ENCODE assay signal across 8 mouse cellular contexts in genomic region chr10:62338176-62338575, GRCm38 (mm10). TPM values are rescaled to one million over a fixed set of nuclear protein-coding genes. Genes with fewer than 3 reads are reported as not detected.
DNase-seq lines count a peak whose midpoint lies in the region; ATAC-seq and TF ChIP-seq lines count a peak whose summit lies in the region.

No protein-coding gene starts in this region.

- H3K4me1 ChIP-seq in heart, embryonic 11.5 days (ENCODE audit: control insufficient read depth, insufficient read depth, low read length), result peaks cover 53% of the 10 kb centered on the region
- peaks cover 22% of the 10 kb centered on the region for H3K4me1 ChIP-seq in brown adipose tissue, adult 24 weeks (ENCODE audit: control insufficient read depth, insufficient read depth, insufficient read length, low read length)
- peaks cover 57% of the 10 kb centered on the region for H3K4me1 ChIP-seq in limb, embryonic 13.5 days
- H3K4me1 ChIP-seq in lung, adult 2 months (ENCODE audit: control insufficient read depth, insufficient read depth, low read length), result peaks cover 17% of the 10 kb centered on the region

- peak overlapping the region; percentile 94 for H3K9ac ChIP-seq in heart, embryonic 11.5 days (ENCODE audit: low read depth, low read length)
- peak overlapping the region; percentile 31 for H3K9ac ChIP-seq in limb, embryonic 13.5 days

- DNase-seq in heart, postnatal 14 days, result no peak
- peak; percentile 30 for DNase-seq in 3134 (ENCODE audit: extremely low read depth, insufficient read length, low spot score)
- no peak for DNase-seq in embryo, embryonic 9.5 days (ENCODE audit: extremely low spot score)
- DNase-seq in lung, adult 2 months, result no peak

- WGBS in heart, embryonic 11.5 days (ENCODE audit: insufficient replicate concordance), result 25% methylated on average over 9 of the region's 9 CpGs
- WGBS in limb, embryonic 13.5 days, result 31% methylated on average over 9 of the region's 9 CpGs
- 50% methylated on average over 9 of the region's 9 CpGs for WGBS in lung, adult 2 months

- H3K27ac ChIP-seq in heart, embryonic 11.5 days (ENCODE audit: low read depth, low read length), result peak overlapping the region; percentile 97
- H3K27ac ChIP-seq in brown adipose tissue, adult 24 weeks (replicated peaks; ENCODE audit: low read depth, low read length), result peak overlapping the region; percentile 82
- peak overlapping the region; percentile 44; the same call in 1 of the 2 replicates for H3K27ac ChIP-seq in limb, embryonic 13.5 days

- no peak for TF ChIP-seq POLR2A in lung, adult 2 months (IDR thresholded peaks at IDR 0.05; ENCODE audit: borderline replicate concordance, extremely low read depth, low read depth, low read length)

- ATAC-seq in heart, embryonic 11.5 days (replicated peaks; ENCODE audit: insufficient number of reproducible peaks, low FRiP score, low TSS enrichment), result no peak
- no peak for ATAC-seq in limb, embryonic 13.5 days (ENCODE audit: low FRiP score, low read depth)
- ATAC-seq in granulocyte monocyte progenitor cell, adult 5-6 weeks (replicated peaks; ENCODE audit: poor library complexity, severe bottlenecking), result no peak

- H3K4me2 ChIP-seq in heart, embryonic 11.5 days, result peak overlapping the region; percentile 90
- H3K4me2 ChIP-seq in limb, embryonic 13.5 days (replicated peaks), result peak overlapping the region; percentile 89

- no peaks in the 10 kb centered on the region for H3K9me3 ChIP-seq in heart, embryonic 11.5 days (replicated peaks; ENCODE audit: control insufficient read depth, low read length)
- H3K9me3 ChIP-seq in limb, embryonic 13.5 days, result no peaks in the 10 kb centered on the region

- H3K4me3 ChIP-seq in heart, embryonic 11.5 days (ENCODE audit: low read depth, low read length), result peak overlapping the region; percentile 93
- H3K4me3 ChIP-seq in brown adipose tissue, adult 24 weeks (ENCODE audit: insufficient read depth, low read depth, low read length), result peak overlapping the region; percentile 70
- peak overlapping the region; percentile 76 for H3K4me3 ChIP-seq in limb, embryonic 13.5 days
- H3K4me3 ChIP-seq in lung, adult 2 months (replicated peaks; ENCODE audit: extremely low read depth, low read depth, low read length), result no peak overlapping the region

- intact Hi-C loops in heart, postnatal 14 days (cut with DNase I), result no loop called here

- TF ChIP-seq CTCF in lung, adult 2 months (IDR thresholded peaks at IDR 0.05; ENCODE audit: insufficient read depth, low read length), result no peak

- no peaks in the 10 kb centered on the region for H3K36me3 ChIP-seq in heart, embryonic 11.5 days (ENCODE audit: control insufficient read depth, insufficient read depth, low read length)
- H3K36me3 ChIP-seq in limb, embryonic 13.5 days, result no peaks in the 10 kb centered on the region

- H3K27me3 ChIP-seq in heart, embryonic 11.5 days (ENCODE audit: control insufficient read depth, insufficient read depth, low read length), result no peaks in the 10 kb centered on the region
- no peaks in the 10 kb centered on the region for H3K27me3 ChIP-seq in limb, embryonic 13.5 days

RNA-seq across cellular contexts. Expression of gene Hk1, which starts 41.5 kb away (rescaled TPM):
- polyA plus RNA-seq in heart, embryonic 11.5 days (2014; fragmentation: Nextera tagmentation; extraction: Ambion mirVana), result 97.0 and 157 TPM in 2 replicates
- 100 to 1,000 TPM; 120 to 132 TPM for total RNA-seq in heart, postnatal 14 days (2021)
- 19.8 and 27.2 TPM in 2 replicates for polyA plus RNA-seq in brown adipose tissue, adult 24 weeks (2012; ENCODE audit: insufficient read depth, insufficient read length, missing spikeins)
- 40.1 and 44.7 TPM in 2 replicates for polyA plus RNA-seq in limb, embryonic 13.5 days (2015; fragmentation: Nextera tagmentation; extraction: Ambion mirVana)
- 46.4 and 67.3 TPM in 2 replicates for total RNA-seq in granulocyte monocyte progenitor cell, adult 5-6 weeks (2014; fragmentation: Nextera tagmentation)
- total RNA-seq in granulocyte monocyte progenitor cell, adult 5-6 weeks (2017), result 72.6 and 73.2 TPM in 2 replicates
- polyA plus RNA-seq in lung, adult 2 months (2012; rRNA removed), result 34.2 and 45.5 TPM in 2 replicates

Comparison
In these comparisons a context has a peak if more than half of its experiments do, and no peak if none do; other contexts are left out.
1. H3K27ac ChIP-seq: peak in every context shown above with its lines; median percentile 97 in heart, embryonic 11.5 days; 82 in brown adipose tissue, adult 24 weeks; 44 in limb, embryonic 13.5 days.